Mouse (Mus musculus) heart, postnatal 0 days (tissue): ENCODE data around the gene Zscan12. TPM values are rescaled to one million over a fixed set of nuclear protein-coding genes. Genes with fewer than 3 reads are reported as not detected.

Experiments
- ATAC-seq: fragments of 200-750 bp; cut with Nextera tagmentation; 2 replicates; pipeline ENCODE4 v1.8.0; 2017; ENCODE audit warnings: low read depth, moderate number of reproducible peaks, moderate library complexity; ENCODE audit not compliant: insufficient read depth
- DNase-seq: peaks from one replicate; pipeline ENCODE4 v3.0.0-alpha.2; 2016; ENCODE audit warnings: low spot score
- H3K27ac ChIP-seq: fragments of 300-500 bp; sonication (generic); 2 replicates; pipeline ENCODE4 v1.5.1; 2014; ENCODE audit warnings: low read depth, mild to moderate bottlenecking
- H3K27me3 ChIP-seq: fragments of 300-500 bp; sonication (generic); 2 replicates; pipeline ENCODE4 v1.6.1; 2014; ENCODE audit warnings: low read length, mixed read lengths; ENCODE audit not compliant: control insufficient read depth, insufficient read depth
- H3K36me3 ChIP-seq: fragments of 300-500 bp; sonication (generic); replicated peaks from 2 replicates; pipeline ENCODE4 v1.6.1; 2014; ENCODE audit warnings: low read length, mixed read lengths; ENCODE audit not compliant: control insufficient read depth, insufficient read depth
- H3K4me1 ChIP-seq: fragments of 300-500 bp; sonication (generic); 2 replicates; pipeline ENCODE4 v1.6.1; 2014; ENCODE audit warnings: antibody characterized with exemption; ENCODE audit not compliant: control insufficient read depth, insufficient read depth
- H3K4me2 ChIP-seq: fragments of 300-500 bp; sonication (generic); 2 replicates; pipeline ENCODE4 v1.6.1; 2014; ENCODE audit warnings: low read depth, mild to moderate bottlenecking, low read length, moderate library complexity
- H3K4me3 ChIP-seq: fragments of 300-500 bp; sonication (generic); 2 replicates; pipeline ENCODE4 v1.5.1; 2014; ENCODE audit warnings: low read depth, low read length
- H3K9ac ChIP-seq: fragments of 300-500 bp; sonication (generic); replicated peaks from 2 replicates; pipeline ENCODE4 v1.6.1; 2014; ENCODE audit warnings: low read depth, low read length, mixed read lengths
- H3K9me3 ChIP-seq: fragments of 300-500 bp; sonication (generic); replicated peaks from 2 replicates; pipeline ENCODE4 v1.6.1; 2016; ENCODE audit warnings: low read length; ENCODE audit not compliant: control insufficient read depth
- CTCF ChIP-seq: IDR thresholded peaks from 2 replicates; pipeline ENCODE4 v1.5.1; 2016; ENCODE audit warnings: antibody characterized with exemption, control low read depth, low read depth
- EP300 ChIP-seq: IDR thresholded peaks from 2 replicates; pipeline ENCODE4 v1.6.1; 2016; ENCODE audit warnings: antibody characterized with exemption, low read depth
- WGBS: fragments of 180-500 bp; shearing (Covaris S2); extraction: QIAGEN DNeasy Blood & Tissue Kit; methylation state at CpG from one replicate; pipeline ENCODE4 v1.1.7; 2014; 5-methylcytosine and 5-hydroxymethylcytosine counted together
- polyA plus RNA-seq: library from polyadenylated mRNA; unstranded; fragments of >200 nt; fragmentation: Nextera tagmentation; extraction: Ambion mirVana; gene quantifications from 2 replicates; pipeline ENCODE4 v1.2.1, GENCODE M21; 2015
- total RNA-seq: library from RNA; depleted of rRNA; stranded (reverse); fragments of >200 nt; gene quantifications from 2 replicates; pipeline ENCODE4 v1.2.3, GENCODE M21; 2014; ENCODE audit warnings: low replicate concordance

Zscan12 gene
- total and polyA plus RNA-seq, 2 experiments from 2014 or later, result 5.2 to 7.8 TPM

DNA sequence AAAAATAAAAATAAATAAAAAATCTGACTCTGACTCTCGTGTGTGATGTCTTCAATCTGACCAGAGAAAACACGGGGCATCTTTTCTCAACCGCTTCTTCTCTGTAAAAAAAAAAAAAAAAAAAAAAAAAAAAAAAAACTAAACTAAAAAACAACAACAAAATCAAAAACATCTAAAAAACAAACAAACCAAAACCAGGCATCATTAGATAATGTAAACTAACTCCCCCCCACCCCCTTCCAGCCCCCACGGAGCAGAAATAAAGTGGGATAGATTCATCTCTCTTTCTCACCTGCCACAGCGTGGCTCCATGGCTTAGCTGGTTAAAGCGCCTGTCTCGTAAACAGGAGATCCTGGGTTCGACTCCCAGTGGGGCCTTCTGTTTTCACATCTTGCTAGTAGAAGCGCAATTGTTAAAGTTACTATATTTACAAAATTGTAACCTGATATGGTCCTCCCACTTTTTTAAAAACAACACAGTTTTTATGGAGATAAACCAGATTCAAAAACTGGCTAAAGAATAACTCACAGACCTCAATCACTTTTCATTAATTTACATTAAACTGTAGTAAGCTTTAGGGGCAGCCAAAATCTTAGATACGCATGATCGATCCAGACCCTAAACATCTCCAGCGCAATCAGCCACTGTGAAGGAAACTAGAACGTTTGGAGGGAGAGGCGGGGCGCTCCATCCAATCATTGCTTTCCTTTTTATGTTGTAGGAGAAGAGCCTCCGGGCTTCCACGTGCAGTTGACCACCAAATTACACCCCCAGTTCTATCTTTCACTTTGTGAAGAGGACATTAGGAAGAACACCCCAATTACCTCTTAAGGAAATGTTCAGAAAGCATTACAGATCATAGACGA, 39.9 kb upstream of the Zscan12 start:
- 20% methylated on average over 18 of the region's 18 CpGs for WGBS
- Histone ChIP-seq H3K4me1 (0 out of 2 replicates have a peak, but pooled peaks cover 5% of the 10 kb centered on the region), H3K9me3 (no peaks in the 10 kb centered on the region), H3K4me2 (peak overlapping the region; percentile 61), H3K27ac (no peak overlapping the region), H3K9ac (no peak overlapping the region), H3K4me3 (peak overlapping the region; percentile 40), H3K36me3 (no peaks in the 10 kb centered on the region), H3K27me3 (no peaks in the 10 kb centered on the region)
- no peak for TF ChIP-seq EP300
- no peak for TF ChIP-seq CTCF
- DNase-seq (no peak), ATAC-seq (no peak)

DNA sequence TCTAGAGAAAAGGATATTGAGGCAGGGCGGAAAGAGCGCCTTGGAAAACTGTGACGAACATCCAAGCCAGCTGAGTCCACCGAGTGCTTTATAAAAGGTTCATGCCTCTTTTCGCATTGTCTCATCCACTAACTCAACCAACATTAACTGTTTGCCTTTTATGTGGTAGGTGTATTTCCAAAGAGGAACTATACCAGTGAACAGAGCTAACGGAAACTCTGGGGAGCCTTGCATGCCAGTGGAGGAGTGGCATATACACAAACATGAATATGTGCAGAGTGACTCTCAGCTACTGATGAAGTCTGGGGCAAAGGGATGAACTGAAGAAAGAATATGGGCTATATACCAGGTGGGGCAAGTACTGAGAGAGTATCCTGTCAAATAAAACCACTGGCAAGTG, 39.2 kb upstream of the Zscan12 start:
- Histone ChIP-seq H3K4me2 (peak overlapping the region; percentile 61), H3K9me3 (no peaks in the 10 kb centered on the region), H3K9ac (no peak overlapping the region), H3K4me3 (0 out of 2 replicates have a peak overlapping the region, but pooled peaks have one; percentile 40), H3K4me1 (0 out of 2 replicates have a peak, but pooled peaks cover 5% of the 10 kb centered on the region), H3K27me3 (no peaks in the 10 kb centered on the region), H3K36me3 (no peaks in the 10 kb centered on the region), H3K27ac (no peak overlapping the region)
- ATAC-seq (no peak), DNase-seq (no peak)
- TF ChIP-seq CTCF, result no peak
- 73% methylated on average over 6 of the region's 6 CpGs for WGBS

- WGBS, result 6% methylated on average over 4 of the region's 4 CpGs
- Histone ChIP-seq H3K4me2 (peak overlapping the region; percentile 62), H3K9ac (no peak overlapping the region), H3K9me3 (no peaks in the 10 kb centered on the region), H3K4me1 (0 out of 2 replicates have a peak, but pooled peaks cover 5% of the 10 kb centered on the region), H3K27me3 (no peaks in the 10 kb centered on the region), H3K4me3 (no peak overlapping the region; the same call in 1 of the 2 replicates), H3K36me3 (no peaks in the 10 kb centered on the region), H3K27ac (no peak overlapping the region)
- peak; percentile 33; the same call in 1 of the 2 replicates for ATAC-seq
- no peak for TF ChIP-seq EP300
- peak; percentile 42 for TF ChIP-seq CTCF
- peak; percentile 22 for DNase-seq
Observed at GRCm38 (mm10) chr13:21326191-21326590, 36.4 kb upstream of the Zscan12 start.

- Histone ChIP-seq H3K9ac (no peak overlapping the region), H3K4me3 (peak overlapping the region; percentile 44), H3K36me3 (no peaks in the 10 kb centered on the region), H3K27ac (no peak overlapping the region), H3K9me3 (no peaks in the 10 kb centered on the region), H3K27me3 (no peaks in the 10 kb centered on the region), H3K4me1 (0 out of 2 replicates have a peak, but pooled peaks cover 5% of the 10 kb centered on the region), H3K4me2 (peak overlapping the region; percentile 62)
- TF ChIP-seq EP300 (no peak), CTCF (peak; percentile 81)
- ATAC-seq, result no peak; the same call in 1 of the 2 replicates
- peak; percentile 78 for DNase-seq
- under 1% methylated on average over 24 of the region's 24 CpGs for WGBS
Observed at GRCm38 (mm10) chr13:21326657-21327211, 35.9 kb upstream of the Zscan12 start.

DNA sequence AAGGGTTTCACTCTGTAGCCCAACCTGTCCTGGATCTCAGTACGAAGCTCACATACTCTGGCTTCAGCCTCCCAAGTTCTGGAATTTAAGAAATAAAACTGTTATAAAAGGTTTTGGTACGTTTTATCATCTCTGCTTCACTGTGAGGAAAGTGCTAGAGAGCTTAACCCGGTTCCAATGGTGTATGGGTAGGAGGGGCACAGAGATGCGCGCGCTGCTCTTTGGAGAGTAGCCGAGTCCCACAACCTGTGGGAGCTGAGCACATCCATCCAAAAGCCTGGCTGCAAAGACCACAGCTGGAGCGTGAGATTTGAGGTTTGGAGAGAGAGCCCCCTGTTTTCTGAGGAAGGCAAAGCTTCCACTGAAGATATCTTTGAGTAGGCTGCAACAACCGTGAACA, 35.2 kb upstream of the Zscan12 start:
- Histone ChIP-seq H3K4me2 (peak overlapping the region; percentile 62), H3K9ac (no peak overlapping the region; the same call in 1 of the 2 replicates), H3K9me3 (no peaks in the 10 kb centered on the region), H3K36me3 (no peaks in the 10 kb centered on the region), H3K4me1 (0 out of 2 replicates have a peak, but pooled peaks cover 5% of the 10 kb centered on the region), H3K27me3 (no peaks in the 10 kb centered on the region), H3K27ac (no peak overlapping the region), H3K4me3 (peak overlapping the region; percentile 44)
- DNase-seq (no peak), ATAC-seq (no peak)
- TF ChIP-seq CTCF, result no peak
- TF ChIP-seq EP300, result no peak
- WGBS, result 0% methylated on average over 9 of the region's 9 CpGs
